Mouse (Mus musculus) heart, adult 8-10 months (tissue): ENCODE data around the gene Zfp987. TPM values are rescaled to one million over a fixed set of nuclear protein-coding genes. Genes with fewer than 3 reads are reported as not detected.
"Not testable (repeated sequence)": the region's sequence is repeated elsewhere in the genome, so short reads cannot be mapped to it uniquely, and the experiment has no call there.

Source experiments
- DNase-seq: peaks from one replicate; pipeline ENCODE4 v3.0.0; 2022; ENCODE audit warnings: low spot score
- total RNA-seq, 4 experiments: library from RNA; stranded (reverse); gene quantifications; 2 replicates each; pipeline ENCODE4 v1.2.4; 2022

Gene Zfp987
- total RNA-seq, 4 experiments from 2014 or later = not detected

- not testable (repeated sequence) for DNase-seq
Measured at GRCm38 (mm10) chr4:146173378-146174226, 76.5 kb downstream of the Zfp987 start.

Other genes starting within 250 kb of the Zfp987 start
- gene Zfp986, start 228.5 kb upstream of the Zfp987 start, total RNA-seq = not detected
- under 1 TPM in 3 of 4 experiments, not detected in 1; 0.38 to 0.90 (median 0.72) TPM for gene Zfp600, start 59.5 kb downstream of the Zfp987 start, total RNA-seq